Mouse (Mus musculus) telencephalon, adult 2 months (tissue): ENCODE measurements around the gene Rsph14.

Experiments
- DNase-seq: peaks from one replicate; pipeline ENCODE4 v3.0.0-alpha.2; 2011; ENCODE audit warnings: low read depth, low spot score

The Rsph14 gene

DNA sequence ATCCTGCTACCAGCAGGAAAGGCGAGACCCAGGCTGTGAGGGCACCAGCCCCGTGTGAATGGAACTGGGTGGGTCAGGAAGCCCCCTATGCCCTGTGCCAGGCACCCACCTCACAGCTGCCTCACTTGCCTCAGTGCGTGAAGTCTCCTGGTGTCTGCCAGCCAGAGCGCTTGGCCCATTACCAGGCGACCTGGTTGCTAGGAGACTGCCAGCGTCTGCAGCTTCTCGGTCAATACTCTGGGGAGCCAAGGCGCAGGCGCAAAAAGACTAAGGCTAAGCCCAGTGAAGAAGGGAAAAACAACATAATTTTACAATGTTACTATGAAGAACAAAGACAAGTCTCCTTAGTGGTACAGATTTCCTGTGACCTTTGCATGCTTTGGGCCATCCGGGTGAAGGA, at the start of gene Rsph14:
Gene Rsph14 (minus strand): TSS at position 192 of the 400 bp plus-strand sequence.
- peak; percentile 68 for DNase-seq

GRCm38 (mm10) chr10:75078174-75079128, 46.1 kb upstream of the Rsph14 start:
- no peak for DNase-seq

DNA sequence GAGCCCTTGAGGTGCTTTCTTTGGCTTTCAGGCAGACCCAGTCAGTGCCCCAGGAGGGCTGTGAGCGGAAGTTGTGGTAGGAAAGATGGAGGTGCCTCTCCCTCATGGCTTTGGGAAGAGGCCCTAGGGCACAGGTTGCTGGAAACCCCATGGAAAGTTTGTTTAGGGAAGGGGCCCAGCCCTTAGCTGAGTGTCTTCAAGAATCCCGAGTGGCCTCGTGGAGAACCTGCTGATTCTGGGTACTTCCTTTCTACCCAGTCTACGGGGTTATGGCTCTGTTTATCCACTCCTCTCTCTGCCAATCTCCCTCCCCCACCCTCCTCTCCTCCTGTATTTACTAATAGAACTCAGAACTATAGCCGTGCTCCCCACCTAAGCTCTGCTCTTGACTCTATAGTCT, 43.3 kb upstream of the Rsph14 start:
- DNase-seq = no peak

GRCm38 (mm10) chr10:75070281-75070976, 38.0 kb upstream of the Rsph14 start:
- no peak for DNase-seq

DNA sequence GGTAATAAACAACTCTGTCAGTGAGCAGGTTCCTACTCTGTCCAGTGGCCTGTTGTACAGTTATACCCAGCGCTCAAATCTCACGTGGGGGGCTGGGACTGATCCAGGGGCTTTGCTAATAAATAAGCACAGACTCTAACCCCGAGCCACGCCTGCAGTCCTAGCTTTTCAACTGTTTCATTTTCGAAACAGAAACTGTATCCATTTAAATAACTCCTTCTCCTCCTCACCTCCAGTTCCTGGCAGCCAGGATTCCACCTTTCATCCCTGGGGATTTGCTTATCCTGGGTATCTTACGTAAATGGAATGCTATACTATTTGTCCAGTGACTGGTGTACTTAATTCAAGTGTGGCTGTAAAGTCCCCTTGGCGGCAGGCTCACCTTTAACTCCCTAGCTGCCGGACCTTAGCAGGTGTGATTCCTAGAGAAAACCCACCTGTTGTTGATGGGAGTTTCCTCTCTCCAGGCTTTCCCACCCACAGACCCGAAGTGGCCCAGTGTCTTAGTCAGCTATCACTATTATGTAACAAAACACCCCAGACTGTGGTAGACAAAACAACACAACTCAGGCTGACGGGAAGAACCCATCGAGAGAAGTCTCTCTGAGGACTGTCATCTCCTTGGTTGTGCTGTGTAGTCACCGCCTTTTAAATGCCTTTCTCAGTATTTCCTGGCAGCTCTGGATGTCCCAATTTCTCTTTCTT, 36.4 kb upstream of the Rsph14 start:
- no peak for DNase-seq

DNA sequence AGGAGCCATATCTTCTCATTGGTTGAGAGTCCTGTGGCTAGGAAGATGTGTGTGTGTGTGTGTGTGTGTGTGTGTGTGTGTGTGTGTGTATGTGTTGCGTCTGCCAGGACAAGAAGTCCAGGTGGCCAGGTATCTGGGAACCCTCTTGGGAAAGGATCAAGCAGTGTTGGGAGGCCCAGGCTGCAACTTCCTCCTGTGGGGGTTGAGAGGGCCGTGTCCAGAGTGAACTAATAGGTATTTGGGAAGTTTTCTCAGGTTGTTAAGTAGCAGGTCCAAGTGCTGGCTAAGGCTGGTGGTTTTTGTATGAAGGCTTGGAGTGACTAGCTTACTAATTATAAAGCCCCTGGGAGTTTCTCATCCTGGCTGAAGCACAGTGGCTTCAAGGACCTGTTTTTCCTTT, 35.7 kb upstream of the Rsph14 start:
- no peak for DNase-seq

- DNase-seq = no peak
Observed at GRCm38 (mm10) chr10:75067446-75067845, 35.1 kb upstream of the Rsph14 start.

DNA sequence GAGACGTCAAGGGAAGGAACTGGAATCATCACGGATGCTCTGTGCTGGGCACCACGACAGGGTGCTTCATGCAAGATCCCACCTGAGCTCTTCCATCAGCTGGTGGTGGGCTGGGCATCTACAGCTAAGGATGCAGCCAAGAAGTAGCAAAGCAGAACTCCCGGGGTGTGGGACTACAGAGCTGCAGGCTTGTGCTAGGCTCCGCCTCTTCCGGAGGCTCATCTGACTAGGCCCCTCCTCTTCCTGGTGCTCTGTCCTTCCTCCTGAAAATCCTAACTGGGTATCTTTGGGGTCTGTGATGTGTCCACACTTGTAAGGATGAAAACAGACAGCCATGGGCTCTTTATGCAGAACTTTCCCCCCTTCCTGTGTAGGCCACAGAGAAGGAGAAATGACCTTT, 33.3 kb upstream of the Rsph14 start:
- no peak for DNase-seq

- DNase-seq = no peak
Observed at GRCm38 (mm10) chr10:75063301-75063965, 31.0 kb upstream of the Rsph14 start.

GRCm38 (mm10) chr10:75062621-75063020, 30.2 kb upstream of the Rsph14 start:
- no peak for DNase-seq

GRCm38 (mm10) chr10:75062189-75062561, 29.8 kb upstream of the Rsph14 start:
- DNase-seq = no peak

DNA sequence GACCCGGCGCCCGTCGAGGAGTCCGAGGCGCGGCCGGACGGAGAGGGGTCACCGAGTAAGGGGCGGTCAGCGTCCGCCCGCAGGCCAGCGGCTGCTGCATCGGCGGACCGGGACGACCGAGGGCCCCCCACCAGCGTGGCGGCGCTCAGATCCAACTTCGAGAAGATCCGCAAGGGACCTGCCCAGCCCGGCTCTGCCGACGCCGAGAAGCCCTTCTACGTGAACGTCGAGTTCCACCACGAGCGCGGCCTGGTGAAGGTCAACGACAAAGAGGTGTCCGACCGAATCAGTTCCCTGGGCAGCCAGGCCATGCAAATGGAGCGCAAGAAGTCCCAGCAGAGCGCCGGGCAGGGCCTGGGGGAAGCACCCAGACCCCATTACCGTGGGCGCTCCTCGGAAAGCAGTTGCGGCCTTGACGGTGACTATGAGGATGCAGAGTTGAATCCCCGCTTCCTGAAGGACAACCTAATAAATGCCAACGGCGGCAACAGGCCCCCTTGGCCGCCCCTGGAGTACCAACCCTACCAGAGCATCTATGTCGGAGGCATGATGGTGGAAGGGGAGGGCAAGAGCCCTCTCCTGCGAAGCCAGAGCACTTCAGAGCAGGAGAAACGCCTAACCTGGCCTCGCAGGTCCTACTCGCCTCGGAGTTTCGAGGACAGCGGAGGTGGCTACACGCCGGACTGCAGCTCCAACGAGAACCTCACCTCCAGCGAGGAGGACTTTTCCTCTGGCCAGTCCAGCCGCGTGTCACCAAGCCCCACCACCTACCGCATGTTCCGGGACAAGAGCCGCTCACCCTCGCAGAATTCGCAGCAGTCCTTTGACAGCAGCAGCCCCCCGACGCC, 29.2 kb upstream of the Rsph14 start:
- no peak for DNase-seq

DNA sequence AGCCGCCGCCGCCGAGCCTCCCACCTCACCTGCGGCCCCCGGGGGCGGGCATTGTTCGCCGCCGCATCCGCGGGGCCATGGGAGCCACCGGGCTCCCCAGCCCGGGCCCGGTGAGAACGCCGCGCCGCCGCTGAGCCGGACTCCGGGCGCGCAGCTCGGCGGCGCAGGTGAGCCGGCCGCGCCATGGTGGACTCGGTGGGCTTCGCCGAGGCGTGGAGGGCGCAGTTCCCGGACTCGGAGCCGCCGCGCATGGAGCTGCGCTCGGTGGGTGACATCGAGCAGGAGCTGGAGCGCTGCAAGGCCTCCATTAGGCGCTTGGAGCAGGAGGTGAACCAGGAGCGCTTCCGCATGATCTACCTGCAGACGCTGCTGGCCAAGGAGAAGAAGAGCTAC, 28.5 kb upstream of the Rsph14 start:
- DNase-seq = no peak

GRCm38 (mm10) chr10:75060217-75060842, 27.9 kb upstream of the Rsph14 start, which contains the start of gene Bcr:
Gene Bcr, plus strand, starts transcription at chr10:75060592.
- peak; percentile 51 for DNase-seq

DNA sequence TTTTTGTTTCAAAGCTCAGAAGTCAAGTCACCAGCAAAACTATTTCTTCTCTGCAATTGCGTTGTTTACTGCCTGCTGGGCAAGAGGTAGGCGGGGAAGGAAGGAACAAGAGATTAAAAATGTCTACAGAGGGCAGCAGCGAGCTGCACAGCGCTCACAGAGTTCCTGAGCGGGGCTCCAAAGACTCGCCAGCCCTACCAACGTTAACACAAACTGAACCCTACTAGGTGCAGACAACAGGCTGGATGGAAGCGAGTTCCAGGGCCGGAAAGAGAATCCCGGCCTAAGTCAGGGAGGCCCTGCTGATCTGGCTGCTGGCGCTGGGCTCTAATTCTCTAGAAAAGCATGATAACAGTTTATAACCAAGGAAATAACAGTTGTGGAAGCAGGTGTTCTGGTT, 27.0 kb upstream of the Rsph14 start:
- peak; percentile 55 for DNase-seq

DNA sequence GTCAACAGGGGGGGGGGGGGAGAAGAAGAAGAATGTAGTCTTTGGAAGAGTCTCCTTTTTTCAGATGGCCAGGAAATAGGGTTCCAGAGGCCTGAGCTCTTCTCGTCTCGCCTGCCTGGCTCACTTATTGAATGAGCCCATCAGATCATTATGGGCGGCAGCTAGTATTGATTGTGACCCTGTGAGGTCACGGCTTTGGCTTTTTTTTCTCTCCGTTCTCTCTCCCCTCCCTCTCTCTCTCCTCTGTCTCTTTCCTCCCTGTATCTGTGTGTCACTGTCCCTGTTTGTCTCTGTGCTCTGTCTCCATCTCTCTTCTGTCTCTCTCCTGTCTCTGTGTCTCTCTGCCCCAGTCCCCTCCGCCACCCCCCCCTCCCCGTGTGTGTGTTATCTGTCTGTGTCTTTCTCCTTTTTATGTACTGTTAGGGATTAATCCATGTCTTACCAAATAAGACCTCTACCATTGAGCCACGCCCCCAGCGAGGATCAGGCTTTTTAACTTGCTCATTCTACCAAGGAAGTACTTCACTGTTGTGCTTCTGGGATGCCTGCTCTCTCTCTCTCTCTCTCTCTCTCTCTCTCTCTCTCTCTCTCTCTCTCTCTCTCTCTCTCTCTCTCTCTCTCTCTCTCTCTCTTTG, 26.5 kb upstream of the Rsph14 start:
- no peak for DNase-seq

GRCm38 (mm10) chr10:75058336-75058735, 25.9 kb upstream of the Rsph14 start:
- no peak for DNase-seq

DNA sequence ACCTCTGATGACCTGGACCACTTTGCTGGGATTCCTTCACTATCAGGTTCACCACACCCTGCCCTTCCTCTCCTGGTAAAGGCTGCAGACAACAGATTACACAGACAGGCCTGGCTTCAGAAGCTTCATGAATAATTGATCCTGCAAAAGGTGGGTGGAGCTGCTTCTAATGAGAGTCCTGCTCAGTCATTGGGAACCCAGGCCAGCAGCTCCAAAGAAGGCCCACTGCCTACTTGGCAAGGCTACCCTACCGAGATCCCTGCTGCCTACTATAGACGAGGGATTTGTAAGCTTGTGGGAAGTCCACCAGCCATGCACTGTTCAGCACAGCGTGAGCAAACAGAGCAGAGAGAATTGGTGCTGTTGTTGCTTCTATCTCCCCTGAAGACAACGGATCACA, 23.9 kb upstream of the Rsph14 start:
- no peak for DNase-seq

DNA sequence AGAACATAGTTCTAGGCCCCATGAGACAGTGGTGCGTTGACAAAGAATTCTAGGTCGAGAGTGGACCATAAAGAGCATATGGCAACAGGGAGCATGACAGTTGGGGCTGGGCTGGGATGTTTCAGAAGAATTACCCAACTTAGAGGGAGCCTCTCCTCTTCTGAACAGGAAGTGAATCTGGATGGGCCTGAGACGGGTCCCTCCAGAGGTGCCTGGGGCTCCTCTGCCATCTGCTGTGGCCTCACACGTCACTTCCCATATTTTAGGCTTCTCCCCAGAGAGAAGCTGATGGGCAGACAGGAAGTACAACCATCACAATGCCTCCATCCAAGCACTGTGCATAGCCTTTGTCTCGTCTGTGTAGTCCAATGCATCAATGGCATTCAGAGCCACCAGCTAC, 23.3 kb upstream of the Rsph14 start:
- no peak for DNase-seq

GRCm38 (mm10) chr10:75054125-75054524, 21.7 kb upstream of the Rsph14 start:
- no peak for DNase-seq
